Comparison of ENCODE assay signal across 29 mouse cellular contexts in the genomic region with DNA sequence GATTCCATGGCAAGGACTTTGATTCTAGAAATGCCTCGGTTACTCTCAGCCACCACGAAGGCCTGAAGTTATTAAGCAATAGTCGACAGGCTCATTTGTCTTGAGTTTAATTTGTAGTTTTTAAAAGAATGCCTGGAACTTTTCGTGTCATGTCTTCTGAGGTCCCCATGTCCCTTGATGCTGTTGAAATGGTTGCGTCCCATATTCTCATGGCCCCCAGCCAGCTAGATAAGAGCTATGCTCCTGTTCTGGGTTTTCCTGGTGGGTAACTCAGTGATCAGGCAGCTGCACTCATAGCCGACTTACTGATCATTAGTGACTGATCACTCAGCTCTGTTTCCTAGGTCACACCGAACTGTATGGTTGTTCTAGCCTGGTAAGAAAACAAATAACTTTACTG.
DNase-seq lines count a peak whose midpoint lies in the region; ATAC-seq and TF ChIP-seq lines count a peak whose summit lies in the region.
"Had no signal": no experiment of that assay in that cellular context is flagged by ENCODE, and none has a peak within 500 bp of the region (broad histone marks: within the 10 kb centered on the region; RNA-seq: fewer than 3 reads in every experiment).

No protein-coding gene starts in this region.

- no peak for TF ChIP-seq CTCF in gastrocnemius, adult 2 months (IDR thresholded peaks at IDR 0.05)
- TF ChIP-seq CTCF in liver, postnatal 0 days (IDR thresholded peaks at IDR 0.05; ENCODE audit: low read depth): no peak

- TF ChIP-seq EP300 in liver, postnatal 0 days (IDR thresholded peaks at IDR 0.05; ENCODE audit: low read depth): no peak

- 49% methylated on average over 7 of the region's 7 CpGs for WGBS in liver, embryonic 11.5 days
- WGBS in liver, embryonic 12.5 days (ENCODE audit: insufficient replicate concordance): 27% methylated on average over 7 of the region's 7 CpGs
- 46% methylated on average over 7 of the region's 7 CpGs for WGBS in liver, postnatal 0 days (ENCODE audit: insufficient replicate concordance)

- peak overlapping the region; percentile 92 for H3K27ac ChIP-seq in gastrocnemius, adult 2 months
- peak overlapping the region; percentile 78 for H3K27ac ChIP-seq in liver, embryonic 11.5 days (ENCODE audit: low read depth, low read length)
- H3K27ac ChIP-seq in liver, embryonic 12.5 days: peak overlapping the region; percentile 84
- peak overlapping the region; percentile 96 for H3K27ac ChIP-seq in liver, postnatal 0 days (ENCODE audit: low read depth)
- H3K27ac ChIP-seq: embryonic facial prominence, embryonic 12.5 days; hindbrain, embryonic 10.5 days; intestine, embryonic 15.5 days; limb, embryonic 12.5 days; midbrain, embryonic 10.5 days; midbrain, embryonic 15.5 days; stomach, postnatal 0 days had no signal

- H3K36me3 ChIP-seq in liver, embryonic 11.5 days (ENCODE audit: control insufficient read depth, insufficient read depth, low read length): peaks cover 6% of the 10 kb centered on the region
- H3K36me3 ChIP-seq in liver, embryonic 12.5 days: peaks cover 33% of the 10 kb centered on the region
- H3K36me3 ChIP-seq in liver, postnatal 0 days (replicated peaks; ENCODE audit: insufficient read depth, low read length): peaks cover 6% of the 10 kb centered on the region
- H3K36me3 ChIP-seq: embryonic facial prominence, embryonic 12.5 days; limb, embryonic 12.5 days; midbrain, embryonic 15.5 days had no signal

- no peak overlapping the region for H3K4me3 ChIP-seq in gastrocnemius, adult 2 months
- H3K4me3 ChIP-seq in liver, embryonic 11.5 days (ENCODE audit: low read depth, low read length): no peak overlapping the region
- peak overlapping the region; percentile 83; the same call in 1 of the 2 replicates for H3K4me3 ChIP-seq in liver, embryonic 12.5 days
- H3K4me3 ChIP-seq in liver, postnatal 0 days (ENCODE audit: low read depth, low read length): 0 out of 2 replicates have a peak overlapping the region, but pooled peaks have one; percentile 3
- H3K4me3 ChIP-seq: embryonic facial prominence, embryonic 12.5 days; hindbrain, embryonic 10.5 days; intestine, embryonic 15.5 days; limb, embryonic 12.5 days; midbrain, embryonic 10.5 days; midbrain, embryonic 15.5 days had no signal

- intact Hi-C loops in gastrocnemius, adult 2 months (cut with DNase I): no loop called here

- no peak for DNase-seq in gastrocnemius, adult 2 months
- DNase-seq in gastrocnemius, postnatal 10 days: no peak
- DNase-seq in liver, embryonic 11.5 days (ENCODE audit: low spot score): no peak
- no peak for DNase-seq in liver
- DNase-seq in liver, postnatal 0 days: no peak
- no peak for DNase-seq in natural killer cell, adult 2 months (ENCODE audit: low spot score in 2 of 2)
- no peak for DNase-seq in right cerebral cortex, postnatal 36 days (ENCODE audit: low spot score in 2 of 2)
- DNase-seq: adrenal gland, adult 8-10 months; cerebellum, adult 9-10 months; embryo, embryonic 11 days; heart, postnatal 10 days; kidney, adult 8-10 months; kidney, postnatal 10 days; lung, adult 18-20 months; right cerebral cortex, postnatal 4 days; thymus, adult 18-20 months; thymus, postnatal 36 days had no signal

- no peaks in the 10 kb centered on the region for H3K27me3 ChIP-seq in liver, embryonic 11.5 days (replicated peaks; ENCODE audit: control insufficient read depth, insufficient read depth, low read length)
- no peaks in the 10 kb centered on the region for H3K27me3 ChIP-seq in liver, embryonic 12.5 days (replicated peaks)
- H3K27me3 ChIP-seq in liver, postnatal 0 days (ENCODE audit: insufficient read depth, low read length): no peaks in the 10 kb centered on the region
- H3K27me3 ChIP-seq: embryonic facial prominence, embryonic 12.5 days; intestine, embryonic 15.5 days had no signal

- H3K4me1 ChIP-seq in liver, embryonic 11.5 days (replicated peaks; ENCODE audit: control insufficient read depth, insufficient read depth, low read length): peaks cover 79% of the 10 kb centered on the region
- H3K4me1 ChIP-seq in liver, embryonic 12.5 days: peaks cover 92% of the 10 kb centered on the region
- H3K4me1 ChIP-seq in liver, postnatal 0 days (ENCODE audit: insufficient read depth): peaks cover 66% of the 10 kb centered on the region

- H3K9ac ChIP-seq in liver, embryonic 11.5 days (ENCODE audit: low read depth, low read length): peak overlapping the region; percentile 44
- peak overlapping the region; percentile 36 for H3K9ac ChIP-seq in liver, embryonic 12.5 days
- H3K9ac ChIP-seq in liver, postnatal 0 days (replicated peaks): 0 out of 2 replicates have a peak overlapping the region, but pooled peaks have one; percentile 36
- H3K9ac ChIP-seq: embryonic facial prominence, embryonic 12.5 days; intestine, embryonic 15.5 days; limb, embryonic 12.5 days; midbrain, embryonic 15.5 days had no signal

- no peak for ATAC-seq in liver, embryonic 11.5 days (replicated peaks; ENCODE audit: low FRiP score)
- ATAC-seq in liver, embryonic 12.5 days: no peak
- ATAC-seq in liver, postnatal 0 days: no peak
- ATAC-seq: CD4-positive, CD25-positive, alpha-beta regulatory T cell, adult 4 months; forebrain, embryonic 16.5 days; hindbrain, embryonic 16.5 days; intestine, embryonic 15.5 days; lung, postnatal 0 days; midbrain, embryonic 15.5 days had no signal

- peaks cover 7% of the 10 kb centered on the region for H3K9me3 ChIP-seq in liver, embryonic 11.5 days (ENCODE audit: control insufficient read depth, low read length)
- H3K9me3 ChIP-seq in liver, embryonic 12.5 days (replicated peaks): peaks cover 10% of the 10 kb centered on the region
- H3K9me3 ChIP-seq in liver, postnatal 0 days (ENCODE audit: low read length): no peaks in the 10 kb centered on the region
- H3K9me3 ChIP-seq: intestine, embryonic 15.5 days; midbrain, embryonic 15.5 days had no signal

- H3K4me2 ChIP-seq in liver, embryonic 11.5 days: peak overlapping the region; percentile 98
- peak overlapping the region; percentile 95 for H3K4me2 ChIP-seq in liver, embryonic 12.5 days
- H3K4me2 ChIP-seq in liver, postnatal 0 days (ENCODE audit: low read depth, low read length): peak overlapping the region; percentile 74
- H3K4me2 ChIP-seq: midbrain, embryonic 15.5 days had no signal

Comparison
In these comparisons a context has a peak if more than half of its experiments do, and no peak if none do; other contexts are left out.
1. H3K4me3 ChIP-seq: peak in liver, embryonic 12.5 days (single experiment) and liver, postnatal 0 days (single experiment); none in gastrocnemius, adult 2 months (single experiment) and liver, embryonic 11.5 days (single experiment).
2. Peak in every context shown above with its lines, with median percentiles within 50 percentile points of each other: H3K27ac ChIP-seq, H3K4me2 ChIP-seq and H3K9ac ChIP-seq.